Mouse (Mus musculus): ENCODE results near the gene Galntl6. TPM values are rescaled to one million over a fixed set of nuclear protein-coding genes. Genes with fewer than 3 reads are reported as not detected.

The Galntl6 gene
- polyA plus RNA-seq, 1 experiment, result 0.37 TPM

DNA sequence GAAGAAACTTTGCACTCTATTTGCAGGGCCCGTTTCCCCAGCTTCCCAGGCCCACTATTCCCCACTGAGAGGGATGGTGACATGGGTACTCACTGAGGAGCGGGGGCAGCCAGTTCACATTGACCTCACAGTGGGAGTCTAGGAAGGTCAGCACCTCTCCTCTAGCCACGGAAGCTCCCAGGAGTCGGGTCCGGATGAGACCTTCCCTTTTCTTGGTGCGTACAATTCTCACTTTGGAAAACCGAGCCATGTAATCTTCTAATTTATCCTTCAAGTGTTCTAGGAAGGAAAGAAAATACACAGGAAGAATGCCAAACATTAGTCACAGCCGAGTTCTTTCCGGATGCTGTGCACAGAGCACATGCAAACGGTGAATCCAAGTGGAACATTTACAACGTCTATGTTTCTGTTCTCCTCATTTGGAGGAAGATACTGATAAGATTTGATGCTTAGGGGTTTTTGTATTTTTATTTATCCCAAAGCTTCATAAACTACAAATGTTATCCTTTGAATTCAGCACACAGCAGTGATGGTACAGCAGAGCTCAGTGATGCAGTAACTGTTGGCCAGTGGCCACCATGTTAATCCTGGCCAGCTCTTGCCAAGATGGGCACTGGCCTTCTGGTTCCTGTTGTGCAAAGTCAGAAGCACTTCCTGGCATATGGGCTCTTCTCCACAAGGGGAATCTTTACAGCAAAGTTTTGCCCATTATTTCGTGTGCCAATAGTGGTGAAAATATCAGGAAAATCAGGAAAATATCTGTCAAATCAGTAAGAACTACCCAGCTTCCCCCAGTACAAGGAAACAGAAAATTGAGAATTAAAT lies 949.9 kb downstream of the Galntl6 start:
- 67% methylated on average over 12 of the region's 12 CpGs for WGBS
- Histone ChIP-seq H3K27ac (ENCODE audit: control insufficient read depth, insufficient read depth, low read depth, low read length, poor library complexity) (no peak overlapping the region), H3K4me3 (replicated peaks; ENCODE audit: control insufficient read depth, low read depth, low read length) (no peak overlapping the region), H3K4me1 (ENCODE audit: control insufficient read depth, insufficient read depth, low read length) (no peaks in the 10 kb centered on the region)
- TF ChIP-seq CTCF (IDR thresholded peaks at IDR 0.05; ENCODE audit: control insufficient read depth, insufficient read depth, low read length) (no peak), POLR2A (IDR thresholded peaks at IDR 0.05; ENCODE audit: borderline replicate concordance, control insufficient read depth, low read depth, low read length) (no peak)

DNA sequence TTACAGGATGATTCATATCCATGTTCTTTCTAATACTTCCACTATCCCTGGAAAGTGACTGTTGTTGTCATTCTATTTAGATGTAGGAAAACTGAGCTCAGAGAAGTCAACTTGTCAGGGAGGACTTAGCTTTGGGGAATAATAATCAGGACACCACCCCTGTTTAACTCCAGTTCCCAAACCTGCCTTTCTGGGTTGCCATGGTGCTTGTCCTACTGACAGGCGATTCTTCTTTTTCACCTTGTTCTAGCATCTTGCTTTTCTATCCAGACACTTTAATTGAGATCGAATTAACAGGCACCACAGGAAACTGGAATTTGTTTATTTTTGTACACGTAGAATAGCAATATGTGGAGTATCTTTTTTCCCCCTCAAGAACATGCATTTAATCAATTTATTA lies 953.3 kb downstream of the Galntl6 start:
- TF ChIP-seq CTCF (IDR thresholded peaks at IDR 0.05; ENCODE audit: control insufficient read depth, insufficient read depth, low read length) (no peak), POLR2A (IDR thresholded peaks at IDR 0.05; ENCODE audit: borderline replicate concordance, control insufficient read depth, low read depth, low read length) (no peak)
- no peak overlapping the region for H3K4me3 ChIP-seq (replicated peaks; ENCODE audit: control insufficient read depth, low read depth, low read length)
- no peaks in the 10 kb centered on the region for H3K4me1 ChIP-seq (ENCODE audit: control insufficient read depth, insufficient read depth, low read length)
- H3K27ac ChIP-seq (ENCODE audit: control insufficient read depth, insufficient read depth, low read depth, low read length, poor library complexity), result no peak overlapping the region
- 70% methylated on average over 3 of the region's 3 CpGs for WGBS

DNA sequence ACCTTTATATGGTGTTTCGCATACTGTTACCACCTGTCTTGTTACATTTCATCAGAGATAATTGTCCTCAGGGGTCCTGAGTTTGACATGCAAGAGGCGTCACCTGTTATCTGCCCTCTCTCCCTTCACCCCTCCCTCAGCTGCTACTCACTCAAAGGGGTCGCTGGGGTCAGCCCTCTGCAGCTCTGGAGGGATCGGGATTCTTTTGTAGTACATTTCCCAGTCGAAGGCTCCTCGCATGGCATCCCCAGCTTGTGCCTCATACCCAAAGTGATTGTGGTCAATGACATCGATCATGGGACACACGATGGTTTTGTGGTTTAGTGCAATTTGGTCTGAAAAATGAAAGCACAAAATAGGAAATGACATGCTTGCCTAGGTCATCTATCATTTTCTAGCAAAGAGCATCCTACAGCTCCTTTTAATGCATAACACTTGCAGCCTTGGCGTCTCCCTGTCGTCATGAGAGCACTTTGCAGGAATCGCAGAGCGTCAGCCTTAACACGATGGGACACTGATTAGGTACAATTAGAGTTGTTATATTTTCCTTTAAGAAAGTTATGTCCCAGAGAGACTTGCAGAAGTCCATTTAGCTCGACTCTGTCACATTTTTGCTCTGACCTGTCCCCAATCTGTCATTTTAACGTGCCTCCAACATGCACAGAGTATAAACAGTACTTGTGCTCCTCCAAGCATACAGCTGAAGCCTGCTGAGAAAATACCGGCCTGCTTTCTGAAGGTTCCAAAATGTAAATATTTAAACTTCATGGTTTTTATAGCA lies 954.1 kb downstream of the Galntl6 start:
- Histone ChIP-seq H3K4me1 (ENCODE audit: control insufficient read depth, insufficient read depth, low read length) (no peaks in the 10 kb centered on the region), H3K27ac (ENCODE audit: control insufficient read depth, insufficient read depth, low read depth, low read length, poor library complexity) (no peak overlapping the region), H3K4me3 (replicated peaks; ENCODE audit: control insufficient read depth, low read depth, low read length) (no peak overlapping the region)
- TF ChIP-seq POLR2A (IDR thresholded peaks at IDR 0.05; ENCODE audit: borderline replicate concordance, control insufficient read depth, low read depth, low read length) (no peak), CTCF (IDR thresholded peaks at IDR 0.05; ENCODE audit: control insufficient read depth, insufficient read depth, low read length) (no peak)
- WGBS, result 56% methylated on average over 16 of the region's 16 CpGs

DNA sequence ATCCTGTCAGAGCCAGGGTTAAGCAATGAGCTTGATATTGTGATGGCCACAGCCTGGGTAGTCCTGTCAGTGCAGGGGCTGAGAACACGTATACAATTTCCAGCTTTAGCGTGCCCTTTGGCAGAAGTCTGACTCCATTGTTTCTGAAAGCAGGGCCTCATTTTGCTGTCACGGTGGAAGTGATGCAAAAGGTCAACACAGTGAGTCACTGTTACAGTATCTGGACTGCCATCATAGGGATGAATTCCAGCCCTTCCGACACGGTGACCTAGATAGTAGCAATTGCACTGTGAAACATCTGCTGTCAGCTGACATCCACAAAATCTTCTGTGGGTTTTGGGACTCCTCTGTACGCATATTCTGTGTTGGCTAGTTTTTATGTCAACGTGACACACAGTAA lies 956.9 kb downstream of the Galntl6 start:
- Histone ChIP-seq H3K4me1 (ENCODE audit: control insufficient read depth, insufficient read depth, low read length) (no peaks in the 10 kb centered on the region), H3K27ac (ENCODE audit: control insufficient read depth, insufficient read depth, low read depth, low read length, poor library complexity) (no peak overlapping the region), H3K4me3 (replicated peaks; ENCODE audit: control insufficient read depth, low read depth, low read length) (no peak overlapping the region)
- WGBS, result 79% methylated on average over 7 of the region's 7 CpGs
- no peak for TF ChIP-seq CTCF (IDR thresholded peaks at IDR 0.05; ENCODE audit: control insufficient read depth, insufficient read depth, low read length)
- TF ChIP-seq POLR2A (IDR thresholded peaks at IDR 0.05; ENCODE audit: borderline replicate concordance, control insufficient read depth, low read depth, low read length), result no peak

DNA sequence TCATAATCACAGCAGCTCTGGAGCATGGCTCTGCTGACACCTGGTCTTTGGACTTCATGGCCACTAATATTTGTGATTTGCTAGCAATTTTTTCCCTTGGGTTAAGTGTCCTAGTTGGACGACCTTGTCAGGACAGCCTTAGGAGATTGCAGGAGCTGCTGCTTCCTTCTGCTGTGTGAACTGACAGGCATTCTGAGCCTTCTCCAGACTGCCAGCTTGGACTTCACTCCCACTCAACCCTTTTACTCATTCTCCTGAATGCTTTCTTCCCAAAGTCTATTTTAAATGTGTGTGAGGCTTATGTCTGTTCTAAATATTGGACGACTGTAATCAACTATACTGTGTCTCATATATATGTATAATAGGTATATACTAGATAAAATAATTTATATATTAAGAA lies 971.3 kb downstream of the Galntl6 start:
- H3K27ac ChIP-seq (ENCODE audit: control insufficient read depth, insufficient read depth, low read depth, low read length, poor library complexity), result no peak overlapping the region
- H3K4me3 ChIP-seq (replicated peaks; ENCODE audit: control insufficient read depth, low read depth, low read length), result no peak overlapping the region
- WGBS, result 63% methylated on average over 2 of the region's 2 CpGs
- TF ChIP-seq POLR2A (IDR thresholded peaks at IDR 0.05; ENCODE audit: borderline replicate concordance, control insufficient read depth, low read depth, low read length), result no peak
- TF ChIP-seq CTCF (IDR thresholded peaks at IDR 0.05; ENCODE audit: control insufficient read depth, insufficient read depth, low read length), result no peak
- H3K4me1 ChIP-seq (ENCODE audit: control insufficient read depth, insufficient read depth, low read length), result no peaks in the 10 kb centered on the region

DNA sequence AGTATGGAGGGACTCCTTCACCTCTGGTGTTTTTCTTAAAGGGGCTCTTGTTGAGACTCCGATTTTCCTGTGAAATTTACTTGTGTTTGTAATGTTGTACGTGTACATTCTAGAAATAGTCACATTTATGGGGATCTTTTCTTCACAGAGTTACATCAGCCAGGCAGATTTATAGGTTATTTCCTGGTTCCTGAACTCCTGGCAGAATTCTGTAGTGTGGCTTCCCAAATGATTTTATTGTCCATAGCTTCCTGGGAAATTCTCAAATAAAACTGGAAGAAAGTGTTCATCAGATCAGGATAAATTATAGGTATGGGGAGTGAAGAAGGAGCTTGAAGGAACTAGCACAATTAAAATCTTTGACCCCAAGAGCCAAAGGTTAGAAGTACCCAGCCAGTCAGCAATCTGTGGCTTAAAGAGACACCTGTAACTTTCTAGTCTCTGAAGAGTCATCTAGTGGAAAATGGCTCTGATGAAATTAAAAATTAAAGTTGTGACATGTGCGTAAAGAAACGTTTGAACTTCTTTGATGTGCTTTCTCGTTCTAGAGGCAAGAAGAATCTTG lies 972.5 kb downstream of the Galntl6 start:
- H3K27ac ChIP-seq (ENCODE audit: control insufficient read depth, insufficient read depth, low read depth, low read length, poor library complexity), result no peak overlapping the region
- TF ChIP-seq CTCF (IDR thresholded peaks at IDR 0.05; ENCODE audit: control insufficient read depth, insufficient read depth, low read length), result no peak
- 53% methylated on average over 5 of the region's 5 CpGs for WGBS
- H3K4me3 ChIP-seq (replicated peaks; ENCODE audit: control insufficient read depth, low read depth, low read length), result no peak overlapping the region
- H3K4me1 ChIP-seq (ENCODE audit: control insufficient read depth, insufficient read depth, low read length), result no peaks in the 10 kb centered on the region

DNA sequence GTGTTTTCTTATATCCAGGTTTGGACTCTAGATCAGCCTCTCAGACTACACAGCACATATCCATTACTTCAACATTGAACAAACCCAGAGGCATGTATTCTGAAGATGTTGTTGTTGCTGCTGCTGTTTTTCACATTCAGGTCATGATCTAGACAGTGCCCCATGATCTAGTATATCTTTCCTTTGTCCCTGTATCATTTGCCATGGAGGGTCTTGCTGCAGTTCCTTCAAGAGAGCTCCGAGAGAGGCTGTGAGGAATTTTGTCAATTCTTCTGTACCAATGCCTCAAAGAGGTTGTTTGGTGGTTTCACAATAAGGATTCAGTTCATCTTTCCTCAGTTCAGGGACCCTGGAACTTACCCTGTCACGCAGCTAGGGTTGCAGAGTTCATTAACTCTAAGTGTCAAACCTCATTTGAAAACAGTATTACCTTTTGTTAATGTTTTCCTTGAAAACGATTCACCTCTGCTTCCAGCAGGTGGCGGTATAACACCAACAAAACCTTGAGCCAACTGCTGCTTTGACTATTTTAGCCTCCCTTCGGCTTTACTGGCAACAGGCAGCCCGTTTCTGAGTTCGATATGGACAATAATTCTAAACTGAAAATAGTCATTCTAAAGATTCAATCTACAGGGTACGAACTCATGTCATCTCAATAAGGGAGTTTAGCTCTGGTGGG lies 973.1 kb downstream of the Galntl6 start:
- Histone ChIP-seq H3K27ac (ENCODE audit: control insufficient read depth, insufficient read depth, low read depth, low read length, poor library complexity) (no peak overlapping the region), H3K4me3 (replicated peaks; ENCODE audit: control insufficient read depth, low read depth, low read length) (no peak overlapping the region), H3K4me1 (ENCODE audit: control insufficient read depth, insufficient read depth, low read length) (no peaks in the 10 kb centered on the region)
- TF ChIP-seq CTCF (IDR thresholded peaks at IDR 0.05; ENCODE audit: control insufficient read depth, insufficient read depth, low read length) (no peak), POLR2A (IDR thresholded peaks at IDR 0.05; ENCODE audit: borderline replicate concordance, control insufficient read depth, low read depth, low read length) (no peak)
- WGBS, result 18% methylated on average over 8 of the region's 8 CpGs

DNA sequence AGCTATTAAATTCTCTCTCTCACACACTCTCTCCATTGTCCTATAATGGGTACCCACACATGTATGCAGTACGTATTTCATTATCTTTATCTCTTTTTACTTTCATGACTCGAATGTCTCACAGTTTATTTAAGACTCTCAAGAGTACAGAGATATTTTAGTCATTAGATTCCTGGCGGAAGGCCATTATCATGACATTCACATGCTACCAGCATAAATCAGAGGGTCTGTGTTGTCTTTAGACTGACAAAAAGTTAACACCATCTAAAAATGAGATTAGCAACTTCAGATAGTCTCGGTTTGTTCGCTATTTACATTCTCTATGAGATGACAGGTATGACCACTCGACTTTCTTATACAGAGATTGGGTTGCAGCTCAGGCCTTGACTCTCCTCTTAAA lies 985.4 kb downstream of the Galntl6 start:
- TF ChIP-seq CTCF (IDR thresholded peaks at IDR 0.05; ENCODE audit: control insufficient read depth, insufficient read depth, low read length) (no peak), POLR2A (IDR thresholded peaks at IDR 0.05; ENCODE audit: borderline replicate concordance, control insufficient read depth, low read depth, low read length) (no peak)
- H3K4me3 ChIP-seq (replicated peaks; ENCODE audit: control insufficient read depth, low read depth, low read length), result no peak overlapping the region
- no peaks in the 10 kb centered on the region for H3K4me1 ChIP-seq (ENCODE audit: control insufficient read depth, insufficient read depth, low read length)
- WGBS, result 70% methylated on average over 6 of the region's 6 CpGs
- H3K27ac ChIP-seq (ENCODE audit: control insufficient read depth, insufficient read depth, low read depth, low read length, poor library complexity), result no peak overlapping the region
